Mouse (Mus musculus) gastrocnemius, adult 18-20 months (tissue): ENCODE results near the gene Masp1. TPM values are rescaled to one million over a fixed set of nuclear protein-coding genes. Genes with fewer than 3 reads are reported as not detected.

Experiments
- DNase-seq: peaks from one replicate; pipeline ENCODE4 v3.0.0; 2021; ENCODE audit warnings: low spot score
- long read RNA-seq, 2 experiments: library from polyadenylated mRNA; stranded (forward); transcript quantifications; one replicate each; pipeline ENCODE4 v2.0.0; 2021
- total RNA-seq, 2 experiments: library from RNA; stranded (reverse); gene quantifications; 2 replicates each; pipeline ENCODE4 v1.2.3; 2021

Masp1 gene
- 10 to 100 TPM in 1 of 2 experiments, 1 to 10 TPM in 1; 9.1 to 17.4 TPM for total RNA-seq
- long read RNA-seq, experiment 1, transcript Masp1-203 (11 exons, 3,786 nt), result major isoform, 5 of 7 reads
- long read RNA-seq, experiment 1, partial matches to known transcripts, result 0 of 7 reads
- long read RNA-seq, experiment 1, other reads (novel, unspliced or antisense), result 1 of 7 reads
- long read RNA-seq, experiment 2, partial matches to known transcripts, result 2 of 11 reads
- long read RNA-seq, experiment 2, other reads (novel, unspliced or antisense), result 5 of 11 reads

DNA sequence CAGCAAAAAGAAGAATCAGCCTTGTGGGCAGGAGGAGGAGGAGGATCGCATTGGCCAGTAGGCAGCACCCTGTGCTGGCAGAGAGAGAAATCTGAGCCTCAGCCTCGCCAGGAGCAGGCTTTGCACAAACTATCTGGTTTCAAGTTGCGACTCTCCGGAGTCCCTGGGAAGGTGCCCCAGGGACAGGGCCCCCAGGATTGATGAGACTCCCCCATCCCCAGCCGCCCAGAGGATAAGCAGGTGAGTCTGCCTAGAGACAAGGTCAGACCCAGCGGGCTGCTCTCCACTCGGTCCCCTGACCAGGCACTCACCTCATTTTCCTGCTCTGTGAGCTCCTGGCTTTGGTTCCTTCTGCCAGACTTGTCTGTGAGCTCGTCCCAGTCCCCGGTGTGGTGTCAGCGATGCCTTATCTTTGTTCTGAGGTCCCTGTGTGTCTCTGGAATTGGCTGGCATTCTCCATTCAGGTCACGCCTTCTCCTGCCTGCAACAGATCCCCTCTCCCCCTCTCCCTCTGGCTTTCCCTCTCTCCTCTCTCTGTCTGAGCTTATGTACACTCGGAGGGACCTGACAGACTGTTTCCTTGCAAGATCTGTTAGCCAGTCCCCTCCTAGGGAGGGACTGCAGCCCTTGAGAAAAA, at the start of gene Masp1, which contains the start of gene Rtp4:
Masp1 (minus strand) TSS at position 581 of the 637 bp plus-strand sequence.
Rtp4 (plus strand) TSS at position 57 of the 637 bp plus-strand sequence.
- DNase-seq, result peak; percentile 53

DNA sequence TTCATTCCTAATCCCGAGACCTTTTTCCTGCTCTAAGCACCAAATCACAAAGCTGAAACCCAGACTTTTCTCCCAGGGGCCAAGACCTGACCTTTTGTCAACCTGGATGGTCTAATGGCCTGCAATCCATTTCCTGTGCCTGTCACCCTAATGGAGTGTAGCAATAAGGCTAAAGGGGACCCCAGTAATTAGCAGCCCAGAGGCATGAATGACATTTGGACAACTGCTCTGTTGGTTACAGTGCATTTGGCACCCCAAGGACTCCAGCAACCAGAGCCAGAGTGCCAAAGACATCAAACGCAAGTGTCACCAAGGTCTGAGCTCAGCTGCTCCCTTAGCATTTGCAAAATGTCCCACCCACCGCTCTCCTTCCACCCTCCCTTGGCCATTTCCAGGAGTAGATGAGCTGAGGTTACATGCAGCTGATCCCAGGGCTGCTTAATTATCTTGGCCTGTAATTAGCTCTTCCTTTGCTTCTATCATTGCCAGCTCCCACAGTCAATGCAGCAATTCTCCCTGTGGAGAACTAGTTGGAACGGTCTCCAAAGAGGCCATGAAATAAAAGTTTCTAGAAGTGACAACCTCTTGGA, 47.8 kb upstream of the Masp1 start:
- no peak for DNase-seq

DNA sequence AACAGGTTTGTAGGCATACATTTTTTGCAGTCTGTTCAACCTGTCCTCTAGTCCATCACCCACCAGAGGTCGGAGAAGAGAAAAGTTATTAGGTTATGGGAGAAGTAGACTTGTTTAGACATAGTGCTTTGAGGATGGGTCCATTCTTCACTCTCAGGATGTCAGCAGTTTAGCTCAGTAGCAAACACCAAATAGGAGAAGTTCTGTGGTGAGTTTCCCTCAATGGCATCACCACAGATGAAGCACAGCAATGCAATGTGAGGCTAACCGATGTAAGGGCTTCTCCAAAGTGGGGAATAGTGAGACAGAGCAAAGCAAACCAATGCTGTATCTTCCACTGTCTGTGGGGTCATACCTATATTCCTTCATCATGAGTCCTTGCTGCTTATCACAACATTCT, 37.1 kb upstream of the Masp1 start:
- no peak for DNase-seq

DNA sequence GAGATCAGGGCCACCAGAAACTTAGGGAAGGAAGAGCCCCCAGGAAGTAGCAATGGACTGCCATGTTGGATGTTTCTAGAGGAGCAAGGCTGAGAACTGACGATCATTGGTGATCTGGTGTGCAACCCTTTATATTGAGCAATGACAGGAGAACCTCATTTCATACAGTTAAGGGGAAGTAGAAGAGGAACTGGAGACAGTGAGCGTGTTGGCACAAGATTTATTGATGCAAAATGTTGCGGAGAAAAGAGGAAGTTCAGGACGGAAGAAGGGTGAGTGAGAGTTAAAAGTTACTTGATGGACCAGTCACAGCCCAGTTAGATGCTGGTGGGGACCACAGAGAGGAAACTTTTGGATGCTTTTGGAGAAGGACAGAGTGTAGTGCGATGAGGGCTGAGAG, 36.6 kb upstream of the Masp1 start:
- no peak for DNase-seq

DNA sequence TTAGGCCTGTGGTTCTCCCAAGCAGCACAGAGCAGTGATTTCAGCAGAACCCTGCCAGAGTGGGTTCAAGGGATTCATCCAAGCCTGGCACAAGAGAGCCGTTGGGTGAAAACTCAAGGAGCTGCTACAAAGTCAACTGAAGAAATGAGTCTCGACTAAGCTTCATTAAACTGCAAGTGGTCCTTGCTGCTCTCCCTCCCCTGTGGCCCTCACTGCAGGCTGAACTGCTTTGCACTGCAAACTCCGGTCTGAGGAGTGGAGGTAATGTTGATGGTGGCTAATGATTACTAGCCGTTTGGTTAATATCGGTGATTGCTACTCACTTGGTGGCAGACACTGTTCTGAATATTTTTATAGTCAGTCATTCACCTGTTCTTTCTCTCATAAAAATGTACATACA, 34.1 kb upstream of the Masp1 start:
- DNase-seq, result no peak

DNA sequence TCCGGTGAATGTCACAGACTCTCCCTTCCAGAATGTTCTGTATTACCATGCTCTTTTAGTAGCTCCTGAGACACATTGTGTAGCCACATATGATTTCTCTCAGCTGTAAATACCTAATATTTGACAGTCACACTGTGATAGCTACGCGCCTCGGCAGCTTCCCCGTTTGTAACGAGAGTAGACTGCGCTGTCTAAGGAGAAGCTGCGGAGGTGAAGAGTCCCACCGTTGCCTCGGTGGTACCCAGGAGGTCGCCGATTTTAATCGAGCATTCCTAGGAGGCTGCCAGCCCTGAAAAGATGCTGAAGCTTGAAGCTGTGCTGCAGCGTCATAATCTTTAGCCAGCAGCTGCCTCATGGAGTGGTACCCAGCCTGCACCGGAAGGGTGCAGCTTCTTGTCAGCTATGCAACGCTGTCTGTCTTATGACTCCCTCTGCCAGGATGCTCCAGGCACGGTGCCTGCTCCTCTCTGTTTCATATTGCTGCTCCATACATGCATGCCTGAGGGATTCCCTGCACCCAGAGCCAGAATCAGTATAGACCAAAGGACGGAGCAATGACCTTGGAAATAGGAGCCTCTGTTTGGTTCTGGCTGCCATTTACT, 30.5 kb upstream of the Masp1 start:
- DNase-seq, result no peak

DNA sequence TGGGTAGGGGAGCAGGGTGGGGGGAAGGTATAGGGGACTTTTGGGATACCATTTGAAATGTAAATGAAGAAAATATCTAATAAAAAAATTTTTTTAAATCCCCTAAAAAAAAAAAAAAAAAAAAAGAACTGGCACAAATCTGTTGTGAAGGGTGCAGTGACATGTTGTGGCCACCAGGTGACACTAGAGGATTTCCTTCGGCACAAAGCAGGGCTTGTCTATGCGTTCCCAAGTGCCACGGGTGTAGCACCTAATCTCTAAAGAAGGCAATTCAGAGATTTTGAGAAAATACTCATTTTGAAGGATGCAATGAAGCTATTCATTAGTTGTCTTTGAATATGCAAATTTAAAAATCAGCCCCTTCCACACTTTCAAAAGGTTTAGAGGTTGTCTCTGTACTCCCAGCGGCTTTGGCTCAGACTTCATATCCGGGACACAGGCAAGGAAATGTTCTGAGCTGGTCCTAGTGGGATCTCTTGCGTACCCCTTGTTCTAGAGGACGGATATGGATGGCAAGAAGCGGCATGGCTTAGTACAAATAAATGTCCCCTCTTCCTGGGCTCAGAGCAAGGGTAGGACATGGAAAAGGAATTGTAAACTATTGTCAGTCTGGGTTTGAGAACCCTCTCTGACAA, 29.8 kb upstream of the Masp1 start:
- DNase-seq, result peak; percentile 61

DNA sequence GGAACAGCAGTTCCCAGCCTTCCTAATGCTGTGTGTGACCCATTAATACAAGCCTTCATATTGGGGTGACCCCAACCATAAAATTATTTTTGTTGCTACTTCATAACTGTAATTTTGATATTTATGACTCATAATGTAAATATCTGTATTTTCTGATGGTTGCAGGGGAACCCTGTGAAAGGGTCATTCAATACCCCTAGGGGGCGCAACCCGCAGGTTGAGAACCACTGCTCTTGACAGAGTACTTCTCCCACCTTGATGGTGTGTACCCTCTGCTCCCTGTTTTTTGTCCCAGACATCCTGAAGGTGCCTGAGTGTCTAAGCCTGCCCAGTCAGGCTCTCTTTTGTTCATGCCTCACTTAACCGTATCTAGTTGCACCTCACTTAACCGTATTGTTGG, 27.2 kb upstream of the Masp1 start:
- no peak for DNase-seq

DNA sequence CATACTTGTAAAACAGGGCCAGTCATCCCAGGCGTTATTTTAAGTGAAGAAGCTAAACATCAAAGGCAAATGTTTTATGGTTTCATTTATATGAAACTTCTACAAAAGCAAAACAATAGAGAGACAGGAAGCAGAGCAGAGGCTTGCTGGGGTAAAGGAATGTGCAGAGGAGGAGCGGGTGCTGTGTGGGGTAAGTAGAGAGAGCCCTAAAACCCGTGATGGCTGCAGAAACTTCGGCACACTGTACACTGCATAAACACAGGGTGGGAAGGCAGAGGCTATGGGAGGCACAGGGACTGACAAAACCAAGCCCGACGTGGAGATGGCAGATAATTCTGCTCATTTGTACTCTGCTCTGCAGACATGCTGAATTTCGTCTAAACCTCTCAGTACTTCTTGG, 23.7 kb upstream of the Masp1 start:
- no peak for DNase-seq

DNA sequence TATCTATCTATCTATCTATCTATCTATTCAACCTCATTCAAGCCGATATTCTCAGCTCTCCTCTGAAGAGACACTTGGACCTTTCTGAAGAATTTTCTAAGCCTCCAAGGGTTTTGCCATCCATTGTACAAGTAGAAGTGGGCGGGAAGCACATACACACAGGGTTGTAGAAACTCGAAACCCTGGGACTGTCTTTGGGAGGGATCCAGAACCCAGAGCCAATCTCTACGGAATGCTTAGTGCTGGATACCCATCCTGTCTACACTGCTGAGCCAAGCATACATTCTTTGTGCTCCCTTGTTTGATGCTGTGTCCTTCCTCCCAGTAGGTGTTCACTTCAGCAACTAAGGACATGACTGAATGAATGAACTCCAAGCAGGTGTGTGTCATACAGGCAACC, 22.3 kb upstream of the Masp1 start:
- DNase-seq, result no peak

DNA sequence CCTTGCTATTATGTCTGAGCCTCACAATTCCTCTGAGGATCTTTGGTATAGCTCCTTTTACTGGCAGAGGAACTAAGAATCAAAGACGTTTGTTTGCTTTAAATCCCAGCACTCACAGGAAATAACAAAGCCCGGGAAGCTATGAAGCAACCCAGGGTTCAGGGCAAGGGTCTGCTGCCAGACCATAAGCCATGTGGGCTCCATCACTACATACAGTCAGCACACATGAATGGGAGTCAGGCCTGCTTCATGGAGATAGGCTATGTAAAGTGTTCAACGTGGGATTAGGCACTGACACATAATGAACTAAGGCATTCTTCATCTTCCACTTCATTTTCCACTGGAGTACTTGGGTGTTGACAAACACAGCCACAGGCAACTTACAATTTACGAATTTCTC, 20.4 kb upstream of the Masp1 start:
- no peak for DNase-seq

DNA sequence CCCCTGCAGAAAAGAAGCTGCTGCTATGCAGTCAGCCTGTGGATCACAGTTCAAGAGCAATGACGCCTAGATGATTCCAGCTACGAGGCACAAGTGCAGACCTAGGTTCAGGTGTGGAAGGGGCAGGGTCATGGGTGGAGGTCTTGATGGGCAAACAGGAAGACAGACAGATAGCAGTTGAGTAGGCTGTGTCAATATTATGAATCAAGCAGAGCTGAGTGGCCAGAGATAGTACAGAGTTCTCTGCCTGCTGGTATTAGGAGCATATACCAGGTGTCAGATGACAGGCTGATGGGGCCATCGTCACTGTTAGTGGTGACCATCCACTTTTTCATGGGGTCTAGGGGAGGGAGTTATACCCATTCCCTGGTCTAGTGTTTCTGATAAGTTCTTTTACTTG, 13.1 kb upstream of the Masp1 start:
- no peak for DNase-seq

DNA sequence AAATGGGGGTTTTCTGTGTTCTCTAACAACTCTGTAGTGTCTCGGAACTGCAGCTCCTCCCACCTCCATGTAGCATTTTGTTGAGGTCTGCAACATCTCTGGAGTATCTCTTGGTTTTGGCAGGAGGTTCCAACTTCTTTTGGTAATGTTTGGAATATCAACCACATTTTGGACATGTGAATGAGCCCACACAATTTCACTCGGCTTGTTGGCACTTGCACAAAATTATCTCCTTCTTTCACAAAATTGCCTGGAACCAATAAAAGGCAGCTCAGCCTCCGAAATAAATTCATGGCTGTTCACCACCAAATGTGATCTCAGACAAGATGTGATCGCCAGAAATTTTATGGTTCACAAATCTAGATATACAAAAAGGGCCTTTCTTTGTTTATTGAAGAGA, 8.6 kb upstream of the Masp1 start:
- DNase-seq, result no peak

DNA sequence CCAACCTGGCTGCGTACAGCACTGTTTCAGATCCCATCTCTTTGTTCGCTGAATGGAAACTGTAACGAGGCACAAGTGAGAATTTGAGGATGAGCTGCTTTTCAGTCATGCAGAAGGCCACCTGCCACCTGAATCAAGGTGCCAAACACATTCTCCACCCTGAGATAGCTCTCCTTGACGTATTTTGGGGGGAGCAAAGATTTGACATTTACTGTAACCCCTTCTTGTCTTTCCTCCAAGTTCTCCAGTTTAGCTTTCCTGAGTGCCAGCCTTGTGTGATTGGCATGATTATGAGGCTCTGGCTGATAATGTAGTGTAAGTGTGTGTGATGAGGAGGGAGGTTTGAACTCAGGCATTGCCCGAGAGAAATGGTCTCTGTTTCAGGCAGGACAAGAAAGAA, 1.5 kb upstream of the Masp1 start:
- no peak for DNase-seq

DNA sequence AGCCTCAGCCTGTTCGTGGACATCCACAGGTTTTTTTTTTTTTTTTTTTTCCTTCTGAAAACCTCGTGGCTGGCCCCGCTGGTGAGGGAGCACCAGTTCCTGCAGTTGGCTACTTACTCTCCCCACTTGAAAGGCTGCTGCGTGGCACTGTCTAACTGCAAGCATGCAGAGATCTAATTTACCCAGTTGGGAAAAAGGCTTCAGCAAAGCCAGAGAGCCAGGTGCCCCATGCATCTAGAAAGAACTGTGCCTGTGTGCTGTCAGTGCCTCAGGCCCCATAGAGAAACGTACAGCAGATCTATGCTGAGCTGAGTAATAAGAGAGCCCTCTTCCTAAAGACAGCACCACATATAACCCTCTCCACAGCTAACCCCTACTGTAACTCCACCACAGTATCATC, 477 bp upstream of the Masp1 start:
- no peak for DNase-seq

DNA sequence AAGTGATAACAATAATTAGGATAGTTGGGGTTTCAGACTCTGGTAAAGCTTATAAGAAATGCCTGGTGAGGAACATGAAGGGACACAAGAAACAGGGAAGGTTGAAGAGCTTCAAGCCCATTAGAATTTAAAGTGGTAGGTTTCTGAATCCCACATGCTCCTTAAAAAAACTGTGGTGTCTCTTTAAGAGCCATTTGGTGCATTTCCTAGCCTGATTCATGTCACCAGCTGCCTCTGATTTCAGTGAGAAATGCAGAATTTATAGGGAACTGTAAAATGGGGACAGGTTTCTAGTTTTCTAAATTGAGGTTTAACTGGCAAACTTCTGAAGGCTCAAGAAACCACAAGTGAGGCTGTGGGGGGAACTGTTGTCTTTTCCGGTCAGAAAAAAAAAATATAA, 844 bp downstream of the Masp1 start:
- no peak for DNase-seq

DNA sequence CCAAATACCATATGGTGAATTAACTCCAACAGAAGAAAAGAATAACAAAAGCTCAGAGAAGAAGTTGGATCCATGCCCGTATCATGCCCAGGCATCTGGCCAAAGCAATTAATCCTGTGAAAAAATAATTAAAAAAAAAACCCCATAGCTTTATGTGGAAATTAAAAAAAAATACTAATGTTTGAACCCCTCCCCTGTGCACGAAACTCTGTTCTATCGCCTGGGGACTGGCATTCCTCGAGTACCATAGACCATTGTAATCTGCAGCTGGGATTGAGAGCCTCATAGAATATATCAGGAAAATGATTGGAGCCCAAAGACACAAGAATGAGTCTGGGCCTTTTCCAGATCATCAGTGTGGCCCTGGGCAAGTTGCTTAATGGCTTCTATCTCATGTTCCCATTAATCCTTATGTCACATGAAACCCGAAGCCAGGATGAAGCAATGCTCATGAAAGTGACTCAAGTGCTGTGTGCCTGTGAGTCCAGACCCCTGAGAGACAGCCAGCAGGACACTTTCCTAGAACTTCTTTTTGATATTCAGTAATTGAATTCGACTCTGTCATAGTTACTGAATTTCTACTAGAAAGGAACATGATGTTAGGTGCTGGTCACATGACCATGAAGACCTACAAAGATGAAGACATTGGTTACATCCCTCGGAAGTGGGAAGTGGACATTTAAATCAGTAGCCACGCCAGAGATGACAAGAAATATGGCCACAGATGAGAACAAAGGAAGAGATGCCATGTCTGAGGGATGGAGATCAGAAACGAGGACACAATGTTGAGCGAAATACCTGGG, 1.8 kb downstream of the Masp1 start:
- DNase-seq, result peak; percentile 49

DNA sequence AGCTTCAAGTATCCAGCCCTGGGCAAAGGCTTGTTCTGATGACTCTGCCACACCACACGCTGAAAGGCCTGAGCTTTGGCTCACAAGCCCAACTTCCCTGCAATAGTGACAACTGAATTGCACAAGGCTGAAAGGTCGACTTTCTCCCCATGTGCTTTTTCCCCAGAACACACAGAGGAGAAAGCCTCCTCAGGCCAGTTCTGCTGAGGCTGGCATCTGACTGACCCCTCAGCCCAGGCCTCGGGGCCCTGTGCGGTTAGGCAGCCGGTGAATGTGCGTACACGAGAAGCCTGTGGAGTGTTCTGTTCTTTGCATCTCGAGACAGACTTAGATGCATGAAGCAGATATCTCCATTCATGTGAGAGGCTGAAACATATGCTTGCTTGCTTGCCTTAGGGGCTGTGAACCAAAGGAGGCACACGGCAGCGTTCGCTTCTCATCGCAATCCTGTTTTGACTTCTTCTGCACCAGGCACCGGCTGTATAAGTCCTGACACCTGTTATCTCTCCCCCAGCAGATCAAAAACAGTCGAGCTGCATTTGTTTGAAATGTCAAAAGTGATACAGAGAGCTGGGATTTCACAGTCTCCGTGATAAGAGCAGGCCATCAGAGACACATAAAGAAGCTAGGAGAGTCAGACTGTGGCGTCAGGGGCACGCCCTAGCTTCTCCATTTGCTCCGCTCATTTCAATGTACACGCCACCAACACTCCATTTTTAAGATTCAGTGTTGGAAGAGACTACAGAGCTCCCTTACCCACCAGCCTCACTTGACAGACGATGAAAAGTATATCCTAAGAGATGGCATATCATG, 2.7 kb downstream of the Masp1 start:
- DNase-seq, result no peak

DNA sequence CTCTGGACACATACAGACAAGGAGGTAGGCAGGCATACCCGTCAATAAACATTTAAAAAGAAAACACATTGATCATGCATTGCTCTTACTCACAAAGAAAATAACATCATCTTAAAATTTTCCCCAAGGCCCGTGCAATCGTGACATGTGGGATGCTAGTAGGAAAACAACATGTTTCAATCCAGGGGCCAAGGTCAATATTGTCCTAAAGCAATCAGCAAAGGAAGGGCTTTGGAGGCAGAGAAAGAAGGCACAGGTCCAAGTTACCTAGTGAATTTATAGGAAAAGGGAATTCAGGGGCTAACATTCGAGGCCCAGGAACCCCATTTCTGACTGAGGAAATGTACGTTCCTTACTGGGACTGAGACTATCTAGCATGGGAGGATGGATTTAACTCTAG, 3.4 kb downstream of the Masp1 start:
- no peak for DNase-seq

DNA sequence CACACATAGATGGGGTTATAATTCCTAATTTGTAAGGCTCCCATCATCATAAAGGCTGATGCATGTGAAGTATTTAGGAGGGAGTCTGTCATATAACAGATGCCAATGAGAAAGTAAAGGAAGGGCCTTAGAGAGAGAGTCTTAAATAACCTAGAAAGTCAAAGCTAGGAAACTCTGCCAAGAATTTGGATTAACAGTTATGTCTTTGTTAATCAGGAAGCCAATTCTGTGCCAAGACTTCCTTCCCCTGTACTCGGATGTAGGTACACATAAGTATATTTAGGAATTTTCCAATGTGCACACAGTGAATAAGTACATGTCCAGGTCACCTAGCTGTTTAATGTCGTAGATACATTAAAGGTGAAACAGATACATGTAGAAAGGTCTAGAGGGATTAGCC, 4.0 kb downstream of the Masp1 start:
- DNase-seq, result no peak

DNA sequence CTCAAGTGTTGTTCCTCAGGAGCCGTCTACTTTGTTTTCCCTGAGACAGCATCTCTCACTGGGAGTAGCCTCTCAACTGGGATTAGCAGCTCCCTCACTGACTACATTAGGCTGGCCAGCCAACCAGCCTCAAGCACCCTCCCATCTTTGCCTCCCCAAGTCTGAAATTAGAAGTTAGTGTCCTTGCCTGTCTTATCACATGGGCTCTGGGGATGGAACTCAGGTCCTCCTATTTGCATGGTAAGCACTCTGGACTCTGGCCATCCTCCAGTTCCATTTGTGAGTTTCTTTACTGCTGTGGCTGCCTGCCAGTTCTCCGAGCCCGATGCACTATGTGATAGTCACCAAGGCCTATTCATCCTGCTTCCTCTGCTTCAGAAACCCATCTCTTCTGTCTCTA, 4.8 kb downstream of the Masp1 start:
- peak; percentile 76 for DNase-seq
